Comparison of ENCODE assay signal across 24 mouse cellular contexts in the genomic region with DNA sequence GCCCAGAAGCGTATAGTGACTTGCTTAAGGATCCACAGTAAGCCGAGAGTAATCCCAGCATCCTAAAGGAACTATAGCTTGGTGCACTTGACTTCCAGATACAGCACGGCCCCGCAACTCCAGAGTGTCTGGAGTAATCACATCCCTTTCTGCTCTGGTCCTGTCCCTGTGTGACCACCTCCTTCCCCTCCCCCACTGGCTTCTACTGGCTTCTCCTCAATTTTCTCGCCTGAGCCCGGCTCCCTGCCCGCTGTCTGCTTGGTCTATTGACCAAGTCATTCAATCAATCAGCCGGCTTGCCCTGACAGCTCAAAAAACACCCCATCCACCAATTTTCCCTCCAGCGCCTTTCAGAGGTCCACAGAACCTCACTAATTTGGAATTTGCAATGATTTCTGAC.
"Had no signal": no experiment of that assay in that cellular context is flagged by ENCODE, and none has a peak within 500 bp of the region (broad histone marks: within the 10 kb centered on the region; RNA-seq: fewer than 3 reads in every experiment).

No protein-coding gene starts in this region.

- ATAC-seq: hindbrain, embryonic 16.5 days; intestine, embryonic 16.5 days; liver, embryonic 12.5 days had no signal

- H3K27me3 ChIP-seq: limb, embryonic 13.5 days; liver, embryonic 12.5 days had no signal

- H3K36me3 ChIP-seq: heart, embryonic 13.5 days; heart, embryonic 15.5 days; kidney, embryonic 15.5 days; limb, embryonic 13.5 days; limb, embryonic 15.5 days; liver, embryonic 12.5 days had no signal

- H3K9ac ChIP-seq: heart, embryonic 13.5 days; heart, embryonic 15.5 days; hindbrain, embryonic 14.5 days; kidney, embryonic 15.5 days; limb, embryonic 13.5 days; limb, embryonic 15.5 days; liver, embryonic 12.5 days; liver, embryonic 14.5 days had no signal

- DNase-seq: gastrocnemius, postnatal 14 days; gastrocnemius, postnatal 36 days; heart, adult 2 months; heart, postnatal 14 days; heart, postnatal 36 days; kidney, adult 11 months; kidney, adult 2 months; kidney, adult 9 months; kidney, postnatal 14 days; kidney, postnatal 36 days; layer of hippocampus, adult 9-11 months; layer of hippocampus, postnatal 36 days had no signal

- H3K4me3 ChIP-seq: heart, adult 2 months; heart, embryonic 13.5 days; heart, embryonic 15.5 days; kidney, embryonic 15.5 days; limb, embryonic 13.5 days; limb, embryonic 15.5 days; liver, embryonic 12.5 days had no signal

- H3K9me3 ChIP-seq: heart, embryonic 13.5 days; heart, embryonic 15.5 days; kidney, embryonic 15.5 days; limb, embryonic 13.5 days; limb, embryonic 15.5 days; liver, embryonic 12.5 days had no signal

- H3K4me1 ChIP-seq: limb, embryonic 13.5 days; limb, embryonic 15.5 days; liver, embryonic 12.5 days had no signal

- H3K27ac ChIP-seq: heart, adult 2 months; heart, embryonic 13.5 days; heart, embryonic 15.5 days; hindbrain, embryonic 14.5 days; kidney, embryonic 15.5 days; kidney, postnatal 0 days; limb, embryonic 13.5 days; limb, embryonic 15.5 days; liver, embryonic 12.5 days; liver, embryonic 14.5 days had no signal

- H3K4me2 ChIP-seq: heart, embryonic 11.5 days; heart, embryonic 13.5 days; heart, embryonic 15.5 days; hindbrain, embryonic 14.5 days; kidney, embryonic 15.5 days; limb, embryonic 13.5 days; limb, embryonic 15.5 days; liver, embryonic 12.5 days had no signal
